Mouse (Mus musculus) spleen, postnatal 14 days (tissue): ENCODE data around the gene Insrr.
"Not testable (repeated sequence)": the region's sequence is repeated elsewhere in the genome, so short reads cannot be mapped to it uniquely, and the experiment has no call there.

Source experiments
- DNase-seq, 2 experiments: peaks; one replicate each; pipeline ENCODE4 v3.0.0; 2021 to 2022; ENCODE audit warnings: low spot score in 2 of 2

Insrr gene

GRCm38 (mm10) chr3:87832109-87832859 is 35.5 kb downstream of the Insrr start:
- DNase-seq = no peak

GRCm38 (mm10) chr3:87833482-87833881 is 36.7 kb downstream of the Insrr start:
- DNase-seq = no peak

- peak; percentile 35 to 62 for DNase-seq
Observed at GRCm38 (mm10) chr3:87838622-87839021, 41.9 kb downstream of the Insrr start.

- DNase-seq = no peak
Observed at GRCm38 (mm10) chr3:87840858-87841257, 44.1 kb downstream of the Insrr start.

- no peak for DNase-seq
Observed at GRCm38 (mm10) chr3:87844981-87845380, 48.2 kb downstream of the Insrr start.

- DNase-seq = no peak
Observed at GRCm38 (mm10) chr3:87846186-87846585, 49.4 kb downstream of the Insrr start.

- no peak for DNase-seq
Observed at GRCm38 (mm10) chr3:87846650-87847110, 49.9 kb downstream of the Insrr start, which contains the start of gene Sh2d2a. TSS of gene Sh2d2a (plus strand) at chr3:87846755.

GRCm38 (mm10) chr3:87847680-87848079 is 50.9 kb downstream of the Insrr start:
- no peak for DNase-seq

- DNase-seq = no peak
Observed at GRCm38 (mm10) chr3:87849117-87849516, 52.4 kb downstream of the Insrr start.

GRCm38 (mm10) chr3:87854795-87855568 is 58.2 kb downstream of the Insrr start:
- no peak for DNase-seq

- DNase-seq = no peak
Observed at GRCm38 (mm10) chr3:87855936-87856335, 59.2 kb downstream of the Insrr start.

- no peak for DNase-seq
Observed at GRCm38 (mm10) chr3:87857666-87858065, 60.9 kb downstream of the Insrr start.

- peak in 1 of 2 experiments; percentile 29 for DNase-seq
Observed at GRCm38 (mm10) chr3:87859813-87860212, 63.1 kb downstream of the Insrr start.

GRCm38 (mm10) chr3:87864111-87864510 is 67.4 kb downstream of the Insrr start:
- DNase-seq = not testable (repeated sequence)
